Mouse (Mus musculus): ENCODE measurements around the gene Echs1.
"Not testable (repeated sequence)": the region's sequence is repeated elsewhere in the genome, so short reads cannot be mapped to it uniquely, and the experiment has no call there.

Gene Echs1

DNA sequence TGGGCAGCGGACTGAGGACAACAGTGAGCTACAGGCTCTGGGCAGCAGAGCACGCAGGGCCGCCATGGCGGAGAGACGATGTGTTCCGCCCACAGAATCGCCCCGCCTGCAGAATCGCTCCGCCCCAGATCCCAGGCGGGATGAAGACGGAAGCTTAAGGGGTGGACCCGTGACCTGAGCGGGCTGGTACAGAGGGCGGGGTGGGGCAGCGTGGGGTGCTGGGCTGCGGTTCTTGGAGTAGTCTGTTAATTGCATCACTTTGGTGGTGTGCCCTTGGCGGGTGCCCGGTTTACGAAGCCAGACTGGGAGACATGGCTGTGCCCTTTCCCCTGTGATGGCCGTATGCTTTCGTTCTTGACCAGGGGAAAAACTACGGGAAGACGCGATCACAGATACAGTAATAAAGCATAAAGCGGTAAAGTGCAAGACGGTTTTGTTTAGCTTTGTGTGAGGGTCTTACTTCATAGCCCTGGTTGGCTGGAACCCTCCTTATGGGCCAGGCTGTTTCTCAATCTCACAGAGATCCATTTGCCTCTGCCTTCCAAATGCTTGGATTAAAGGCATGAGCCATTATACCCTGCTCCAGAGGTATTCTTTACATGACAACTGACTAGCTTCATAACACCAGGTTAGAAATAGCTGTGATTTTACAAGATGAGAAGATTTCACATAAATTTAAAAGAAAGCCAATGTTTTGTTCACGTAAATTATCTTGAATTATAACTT, at the start of gene Echs1:
Gene Echs1 (minus strand): TSS at position 148 of the 726 bp plus-strand sequence.
- peak; percentile 82 to 90 for DNase-seq

DNA sequence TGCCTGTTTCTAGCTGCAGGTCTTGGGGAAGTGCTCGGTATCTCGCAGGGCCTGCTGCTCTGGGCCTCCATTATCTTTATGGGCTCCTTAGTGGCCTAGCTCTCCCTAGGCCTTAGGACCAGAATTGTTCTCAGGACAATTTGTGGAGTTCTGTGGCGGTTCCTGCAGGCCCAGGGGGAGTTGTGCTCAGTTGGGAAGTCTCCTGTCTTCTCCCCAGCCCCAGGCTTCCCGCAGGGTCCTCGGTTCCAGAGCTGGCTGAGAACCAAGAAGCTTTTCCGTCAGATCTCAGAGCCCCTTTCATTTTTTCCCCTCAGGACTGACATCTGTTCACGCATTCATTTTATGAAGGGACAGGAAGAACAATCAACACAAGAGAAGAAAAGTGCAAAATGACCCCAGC, 48.4 kb upstream of the Echs1 start, which contains the start of gene Olfr522:
Gene Olfr522 (minus strand): TSS at position 101 of the 400 bp plus-strand sequence.
- no peak for DNase-seq

DNA sequence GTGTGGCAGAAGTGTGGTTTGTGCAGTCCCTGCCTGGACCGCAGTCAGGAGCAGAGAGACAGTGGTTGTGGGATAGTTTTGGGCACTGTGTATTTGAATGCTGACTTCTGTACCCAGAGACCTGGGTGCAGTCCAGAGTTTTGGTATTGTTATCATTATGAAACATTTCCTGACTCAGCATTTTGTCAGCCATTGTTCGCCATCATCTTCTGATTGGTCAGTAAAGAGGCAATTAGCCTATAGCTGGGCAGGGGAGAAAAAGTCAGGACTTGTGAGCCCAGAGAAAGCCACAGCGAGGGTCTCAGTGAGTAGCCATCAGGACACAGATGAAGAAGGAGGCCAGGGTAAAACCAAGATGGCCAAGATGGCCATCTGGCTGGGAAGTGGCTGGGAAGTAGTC, 44.1 kb upstream of the Echs1 start:
- DNase-seq = no peak

DNA sequence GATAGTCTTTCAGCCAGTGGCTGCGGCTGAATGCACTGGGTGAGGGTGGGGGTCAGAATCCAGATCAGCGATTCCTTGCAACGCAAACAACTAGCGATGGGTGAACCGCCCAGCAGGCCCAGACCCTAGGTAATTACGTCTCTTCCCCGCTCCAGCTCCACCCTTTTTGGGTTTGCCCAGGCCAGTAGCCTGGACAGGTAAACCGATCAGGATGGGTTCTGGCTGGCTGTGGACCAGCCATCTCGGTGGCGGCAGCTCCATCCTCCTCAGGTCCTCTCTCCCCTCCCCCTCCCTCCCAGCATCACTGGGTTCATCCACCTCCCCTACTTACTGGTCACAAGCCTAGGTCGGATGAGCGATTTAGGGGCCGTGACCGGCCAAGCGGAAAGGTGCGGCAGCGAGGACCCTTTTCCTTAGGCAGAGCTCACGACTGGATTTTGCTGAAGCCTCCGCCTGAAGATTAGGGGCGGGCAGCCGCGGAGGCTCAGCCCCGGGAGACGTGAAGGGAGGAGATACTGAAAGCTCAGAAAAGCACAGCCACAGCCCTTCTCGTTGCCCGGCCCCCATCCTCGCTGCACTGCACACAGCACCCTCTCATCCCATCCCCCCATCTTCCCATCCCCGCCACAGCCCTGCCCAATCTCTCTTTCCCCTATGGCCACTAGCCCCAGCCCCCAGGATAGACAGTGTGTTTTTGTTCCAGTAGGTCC, 38.1 kb upstream of the Echs1 start, which contains the start of gene Sprn:
Gene Sprn (minus strand): TSS at position 660 of the 710 bp plus-strand sequence.
- DNase-seq = no peak

DNA sequence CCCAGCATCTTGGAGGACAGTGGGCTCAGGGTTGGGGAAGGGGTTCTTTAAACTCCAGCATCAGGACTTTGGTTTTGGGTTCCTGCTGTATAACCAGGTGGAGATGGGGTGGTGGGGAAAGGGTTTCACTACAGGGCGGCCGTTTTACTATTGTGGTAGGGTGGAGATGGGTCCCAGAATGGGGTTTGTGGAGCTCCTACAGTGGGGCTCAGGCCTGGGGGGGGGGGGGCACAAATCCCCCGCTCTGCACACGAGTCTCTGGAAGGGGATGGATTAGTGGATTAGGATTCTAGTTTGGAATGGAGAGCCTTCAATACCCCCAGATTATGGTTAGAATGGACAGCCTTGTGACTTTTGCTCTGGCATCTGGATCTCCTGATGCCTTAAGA, 37.5 kb upstream of the Echs1 start:
- no peak for DNase-seq

DNA sequence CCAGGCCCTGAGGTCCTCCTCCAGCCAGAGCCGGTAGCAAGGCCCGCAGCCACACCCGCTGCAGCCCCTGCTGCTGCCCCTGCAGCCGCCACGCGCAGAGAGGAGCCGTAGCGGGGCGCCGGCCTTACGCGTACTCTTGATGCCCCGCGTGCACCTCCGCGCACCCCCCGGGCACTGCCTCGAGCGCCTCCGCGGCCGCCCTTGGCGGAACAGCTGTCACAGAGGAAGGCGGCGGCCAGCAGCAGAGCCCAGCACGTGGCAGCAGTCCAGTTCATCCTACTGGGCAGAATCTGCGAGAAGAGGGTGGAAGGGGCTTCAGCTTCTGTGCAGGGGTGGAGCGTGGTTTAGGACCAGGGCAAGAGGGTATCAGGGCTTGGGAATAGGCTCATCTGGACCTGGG, 37.1 kb upstream of the Echs1 start:
- DNase-seq = no peak

DNA sequence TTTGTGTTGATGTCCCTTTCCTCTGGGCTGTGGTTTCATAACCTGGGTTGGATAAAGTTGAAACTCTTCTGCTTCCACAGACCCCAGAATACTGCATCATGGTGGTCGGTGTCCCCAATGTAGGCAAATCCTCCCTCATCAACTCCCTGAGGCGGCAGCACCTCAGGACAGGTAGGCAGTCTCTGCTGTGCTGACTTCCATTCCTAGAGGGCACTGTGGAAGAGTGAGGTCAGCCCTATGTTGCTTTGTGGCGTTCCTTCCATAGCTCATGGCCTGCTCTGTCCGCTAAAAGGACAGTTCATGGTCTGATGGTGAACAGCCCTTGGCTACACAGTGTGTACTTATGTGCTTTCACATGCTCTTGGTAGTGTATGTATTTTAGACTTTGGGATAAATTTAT, 28.3 kb upstream of the Echs1 start:
- no peak for DNase-seq

DNA sequence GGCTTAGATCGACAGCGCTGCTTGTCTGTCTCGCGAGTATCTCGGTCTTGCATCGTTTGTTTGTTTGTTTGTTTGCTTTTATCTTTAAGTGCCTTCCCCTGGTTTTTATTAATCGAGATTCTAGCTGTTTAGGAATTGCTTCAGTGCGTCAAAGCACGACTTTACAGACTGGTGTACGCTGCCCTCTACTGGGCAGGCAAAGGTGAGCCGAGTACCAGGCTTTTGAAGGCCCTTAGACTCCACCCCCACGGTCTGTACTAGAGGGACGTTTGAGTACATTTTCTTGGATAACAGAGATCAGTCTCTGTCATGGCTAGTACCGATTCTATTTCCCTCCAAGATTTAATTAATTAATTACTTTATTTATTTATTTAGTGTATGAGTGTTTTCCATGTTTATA, 25.1 kb upstream of the Echs1 start:
- peak; percentile 42 to 66 for DNase-seq

DNA sequence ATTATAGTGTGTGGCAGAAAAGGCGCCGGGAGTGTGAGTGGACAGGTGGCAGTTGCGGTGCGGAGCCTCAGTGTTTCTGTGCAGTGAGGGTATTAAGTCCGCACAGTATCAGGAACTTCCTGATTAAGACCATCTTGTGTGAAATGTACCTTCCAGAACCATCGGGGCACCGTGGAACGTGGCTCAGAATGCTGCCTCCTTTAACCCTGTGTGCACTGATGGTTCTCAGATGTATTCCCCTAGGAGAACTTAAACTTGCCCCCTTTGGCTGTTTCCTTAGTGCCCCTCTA, 21.7 kb upstream of the Echs1 start:
- no peak for DNase-seq

DNA sequence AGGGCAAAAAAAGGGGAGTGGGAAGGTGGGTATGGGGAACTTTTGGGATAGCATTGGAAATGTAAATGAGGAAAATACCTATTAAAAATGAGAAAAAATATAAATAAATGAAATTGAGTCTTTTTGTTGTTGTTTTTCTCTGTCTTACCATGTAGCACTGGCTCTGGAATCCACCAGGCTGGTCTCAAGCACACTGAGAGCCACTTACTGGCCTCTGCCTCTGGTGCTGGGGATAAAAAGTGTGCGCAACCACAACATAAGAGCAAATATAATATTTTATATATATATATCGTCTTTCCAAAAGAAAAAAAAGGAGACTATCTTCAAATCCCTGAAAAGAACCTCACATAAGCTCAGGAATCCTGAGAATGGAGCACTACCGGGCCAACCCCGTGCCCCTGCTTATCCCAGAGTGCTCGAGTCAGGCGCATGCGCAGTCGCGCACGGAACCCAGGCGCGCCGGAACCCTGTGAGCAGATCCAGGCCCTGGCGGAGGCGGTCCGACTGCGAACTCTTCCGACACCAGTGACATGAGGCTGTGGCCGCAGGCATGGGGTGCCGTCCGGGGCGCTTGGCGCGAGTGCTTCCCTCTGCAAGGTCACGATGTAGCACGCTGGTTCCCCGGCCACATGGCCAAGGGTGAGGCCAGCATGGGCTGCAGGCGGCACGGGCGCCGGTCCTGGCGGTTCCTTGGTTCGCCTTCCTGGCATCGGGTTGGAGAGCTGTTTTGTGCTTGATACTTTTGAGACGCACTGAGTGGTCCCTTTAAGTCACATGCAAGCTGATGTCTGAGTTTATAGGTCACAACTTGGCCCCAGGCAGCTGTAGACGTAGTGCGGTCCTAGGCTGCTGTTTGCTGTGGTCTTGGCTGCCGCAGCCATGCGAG, 21.1 kb upstream of the Echs1 start, which contains the start of gene Mtg1:
Gene Mtg1 (plus strand): TSS at position 430 of the 886 bp plus-strand sequence.
- peak; percentile 92 to 96 for DNase-seq

DNA sequence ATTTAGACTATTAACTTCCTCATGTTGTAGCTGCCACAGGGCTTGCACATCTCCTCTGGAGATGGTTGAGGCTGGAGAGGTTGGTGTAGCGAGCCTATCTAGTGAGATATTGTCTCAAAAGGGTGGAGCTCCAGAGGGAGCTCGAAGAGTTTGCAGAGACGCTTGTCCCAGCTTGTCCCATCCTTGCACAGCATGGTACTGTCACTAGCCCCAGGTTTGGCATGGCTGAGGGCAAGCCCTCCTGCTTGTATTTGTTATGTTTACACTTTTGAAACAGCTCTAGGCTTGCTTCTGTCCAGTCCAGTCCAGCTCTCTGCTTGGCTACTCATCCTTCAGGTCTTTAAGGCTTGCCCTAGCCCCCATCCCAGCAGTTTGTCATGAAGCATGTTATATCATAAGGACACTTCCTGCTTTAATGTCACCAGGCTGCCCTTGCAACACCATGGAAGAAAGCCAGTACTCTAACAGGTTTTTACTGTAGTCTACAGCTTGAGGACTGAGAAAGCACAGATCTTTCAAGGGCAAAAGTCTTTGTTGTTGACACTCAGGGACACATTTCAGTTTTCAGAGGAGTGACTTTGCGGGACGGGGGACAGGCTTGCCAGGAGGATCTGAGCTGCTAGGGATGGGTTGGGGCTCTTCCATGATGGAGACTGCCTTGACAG, 19.0 kb upstream of the Echs1 start:
- DNase-seq = no peak

DNA sequence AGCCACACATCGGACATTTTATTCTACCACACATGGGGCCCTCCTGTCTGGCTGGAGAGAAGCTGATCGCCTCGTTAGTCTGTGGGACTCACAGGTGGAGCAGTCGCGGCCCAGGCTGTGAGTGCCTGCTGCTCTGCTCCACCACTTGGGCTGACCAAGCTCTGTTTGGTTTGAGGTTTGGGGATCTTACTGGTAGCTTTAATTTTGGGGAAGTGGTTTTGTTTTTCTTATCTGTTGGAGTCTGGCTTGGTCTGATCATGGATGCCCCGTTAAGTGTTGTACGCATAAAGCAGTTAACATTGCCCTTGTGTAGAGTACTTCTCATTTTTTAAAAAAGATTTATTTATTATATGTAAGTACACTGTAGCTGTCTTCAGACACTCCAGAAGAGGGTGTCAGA, 17.8 kb upstream of the Echs1 start:
- DNase-seq = not testable (repeated sequence)

DNA sequence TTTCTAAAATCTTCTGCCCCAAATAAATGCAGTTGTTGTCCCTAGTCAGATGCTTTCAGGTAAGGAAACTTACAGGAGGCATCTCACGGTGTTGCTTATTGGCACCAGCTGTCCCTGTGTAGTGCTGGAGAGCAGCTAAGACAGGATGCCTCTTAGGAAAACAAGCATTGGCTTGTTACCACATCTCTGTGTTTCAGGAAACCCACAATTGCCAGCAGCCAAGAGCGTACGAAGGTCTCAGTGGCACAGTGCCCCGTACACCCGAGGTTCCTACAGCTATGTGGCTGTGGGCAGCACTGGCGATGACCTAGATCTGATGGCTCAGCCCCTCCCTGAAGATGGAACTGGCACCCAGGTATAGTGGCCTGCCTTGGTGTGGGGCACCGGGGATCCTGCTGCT, 15.9 kb upstream of the Echs1 start:
- not testable (repeated sequence) for DNase-seq

DNA sequence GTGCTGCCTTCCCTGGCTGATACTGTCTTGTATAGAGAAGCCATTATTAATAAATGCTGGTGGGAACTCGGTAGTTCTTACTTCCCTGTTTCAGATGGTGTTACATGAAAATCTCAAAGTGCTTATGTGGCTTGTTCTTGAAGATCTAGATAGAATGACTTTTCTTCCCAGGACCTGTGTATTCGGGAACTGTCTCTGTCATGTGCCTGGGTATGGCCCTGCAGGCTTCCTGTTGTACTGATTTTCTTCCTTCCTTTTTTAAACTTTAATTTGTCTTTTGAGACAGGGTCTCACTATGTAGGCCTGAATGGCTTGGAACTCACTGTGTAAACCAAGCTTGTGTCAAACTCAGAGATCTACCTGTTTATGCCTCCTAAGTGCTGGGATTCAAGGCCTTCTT, 11.6 kb upstream of the Echs1 start:
- DNase-seq = no peak

DNA sequence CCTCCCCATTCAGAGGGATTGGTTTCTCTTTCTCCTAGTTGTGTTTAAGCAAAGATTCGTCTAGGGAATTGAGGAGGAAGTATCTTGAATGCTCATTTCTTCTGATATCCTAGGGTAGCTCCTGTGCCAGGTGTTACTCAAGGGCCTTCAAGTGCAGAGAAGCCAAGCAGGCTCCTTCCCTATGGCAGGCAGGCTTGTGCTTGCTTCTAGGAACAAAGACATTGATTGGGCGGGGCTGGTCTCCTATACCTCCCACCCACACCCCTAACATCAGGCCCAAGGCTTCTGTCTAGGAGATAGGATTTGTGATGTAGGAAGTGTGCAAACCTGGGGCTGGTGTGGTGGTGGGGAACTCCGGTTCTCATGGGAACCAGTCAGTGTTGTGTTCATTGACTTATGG, 10.7 kb upstream of the Echs1 start:
- no peak for DNase-seq

DNA sequence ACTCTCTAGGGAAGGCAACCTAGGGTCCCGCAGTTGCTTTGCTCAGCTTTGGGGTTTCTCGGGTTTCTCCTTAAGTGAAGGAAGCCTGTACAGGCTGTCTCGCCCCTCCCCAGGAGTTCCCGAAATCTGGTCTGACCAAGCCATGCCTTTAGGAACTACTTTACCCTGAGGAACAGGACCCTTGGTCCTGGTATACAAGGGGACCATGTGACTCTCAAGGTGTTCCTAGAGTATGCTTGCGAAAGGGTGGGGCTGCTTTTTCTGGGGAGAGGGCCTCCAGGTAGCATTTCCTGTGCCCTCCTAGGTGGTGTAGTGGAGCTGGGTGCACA, 9.7 kb upstream of the Echs1 start:
- DNase-seq = no peak

DNA sequence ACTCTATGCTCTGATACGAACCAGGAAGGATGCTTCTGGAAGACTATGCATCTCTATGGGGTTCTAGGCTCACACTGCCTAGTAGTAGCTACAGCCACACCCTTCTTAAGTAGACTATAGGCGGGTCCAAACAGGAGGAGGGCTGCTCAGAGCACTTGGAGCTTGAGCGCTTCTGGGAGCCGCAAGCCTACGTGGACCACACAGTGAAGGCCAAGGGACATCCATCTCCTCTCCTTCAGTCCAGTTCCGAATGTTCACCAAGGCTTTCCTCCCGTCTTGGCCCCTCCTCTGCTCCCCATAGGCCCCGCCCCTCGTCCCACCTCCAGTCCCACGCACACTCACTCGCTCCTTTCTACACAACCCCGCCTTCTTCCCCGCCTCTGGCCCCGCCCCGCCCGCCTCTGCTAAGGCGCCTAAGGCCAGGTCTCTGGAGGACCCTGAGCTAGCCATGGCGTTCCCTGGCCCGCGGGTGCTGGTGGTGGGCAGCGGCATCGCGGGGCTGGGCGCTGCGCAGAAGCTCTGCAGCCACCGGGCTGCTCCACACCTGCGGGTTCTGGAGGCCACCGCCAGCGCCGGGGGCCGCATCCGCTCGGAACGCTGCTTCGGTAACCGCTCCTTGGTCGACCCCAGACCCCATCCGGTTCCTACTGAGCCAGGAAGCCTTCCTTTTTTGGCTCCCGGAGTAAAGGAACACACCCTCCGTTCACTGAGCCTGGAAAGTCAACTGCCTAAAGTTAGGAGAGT, 9.2 kb upstream of the Echs1 start:
- peak; percentile 91 to 94 for DNase-seq

DNA sequence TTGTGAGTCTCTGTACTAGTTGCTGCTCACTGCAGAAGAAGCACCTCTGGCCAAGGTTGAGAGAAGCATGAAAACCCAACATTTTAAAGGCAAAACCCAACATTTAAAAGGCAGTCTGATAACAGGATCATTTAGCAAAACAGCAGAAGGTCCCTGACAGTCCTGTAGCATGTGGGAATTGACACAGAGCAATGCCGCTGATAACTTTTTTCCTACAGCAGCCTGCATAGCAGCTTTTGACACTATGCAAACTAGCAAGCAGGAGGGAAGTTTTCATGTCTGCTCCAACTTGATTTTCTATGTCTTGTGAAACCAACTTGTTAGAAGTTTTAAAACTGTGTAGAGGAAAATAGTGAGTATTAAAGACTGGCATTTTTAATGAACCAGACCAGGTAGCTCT, 8.1 kb upstream of the Echs1 start:
- no peak for DNase-seq

DNA sequence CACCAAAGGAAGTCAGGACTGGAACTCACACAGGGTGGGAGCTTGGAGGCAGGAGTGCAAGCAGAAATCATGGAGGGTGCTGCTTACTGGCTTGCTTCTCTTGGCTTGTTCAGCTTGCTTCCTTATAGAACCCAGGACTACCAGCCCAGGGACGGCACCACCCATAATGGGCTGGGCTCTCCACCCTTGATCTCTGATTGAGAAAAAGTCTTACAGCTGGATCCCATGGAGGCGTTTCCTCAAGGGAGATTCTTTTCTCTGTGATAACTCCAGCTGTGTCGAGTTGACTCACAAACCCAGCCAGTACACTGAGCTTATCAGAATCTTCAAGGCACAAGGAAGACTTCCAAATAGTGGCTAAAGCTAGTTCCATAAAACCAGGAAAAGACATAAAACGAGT, 6.5 kb upstream of the Echs1 start:
- no peak for DNase-seq

DNA sequence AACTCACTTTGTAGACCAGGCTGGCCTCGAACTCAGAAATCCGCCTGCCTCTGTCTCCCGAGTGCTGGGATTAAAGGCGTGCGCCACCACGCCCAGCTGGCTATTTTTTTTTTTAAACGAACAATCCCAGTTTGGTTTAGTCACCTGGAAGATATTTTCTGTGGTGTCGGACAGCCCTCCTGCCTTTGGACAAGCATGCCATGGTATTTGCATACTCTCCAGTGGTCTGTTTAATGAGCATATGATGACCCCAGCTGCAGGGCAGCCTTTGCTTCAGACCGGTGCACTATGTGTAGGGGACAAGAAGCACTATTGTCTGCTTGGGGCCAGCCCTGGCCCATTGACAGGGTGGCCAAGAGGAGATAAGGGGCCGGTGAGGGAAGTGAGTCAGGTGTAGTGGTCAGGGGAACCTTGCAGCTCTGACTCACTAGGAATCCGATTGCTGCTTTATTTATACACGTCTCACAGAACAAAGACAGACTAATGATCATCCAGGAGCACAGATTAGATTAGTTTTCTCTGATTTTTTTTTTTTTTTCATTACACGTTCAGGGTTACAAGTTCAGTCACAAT, 5.1 kb upstream of the Echs1 start:
- DNase-seq = no peak

DNA sequence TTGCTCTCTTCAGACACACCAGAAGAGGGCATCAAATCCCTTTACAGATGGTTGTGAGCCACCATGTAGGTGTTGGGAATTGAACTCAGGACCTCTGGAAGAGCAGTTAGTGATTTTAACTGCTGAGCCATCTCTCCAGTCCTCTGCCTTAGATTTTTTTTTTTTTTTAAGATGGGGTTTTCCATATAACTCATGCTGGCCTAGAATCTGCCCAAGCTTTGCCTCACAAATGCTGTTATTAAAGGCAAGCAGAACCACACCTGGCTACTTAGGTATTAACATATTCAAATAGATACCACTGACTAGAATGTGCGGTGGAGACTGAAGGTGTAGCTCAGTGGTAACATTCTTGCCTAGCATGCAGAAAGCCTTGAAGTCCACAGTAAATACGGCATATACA, 4.2 kb upstream of the Echs1 start:
- no peak for DNase-seq

All from spleen, adult 18-20 months (tissue).